Mouse (Mus musculus): ENCODE data around the gene Cd300a.

Cd300a gene

GRCm38 (mm10) chr11:114889991-114890518 is at the start of gene Cd300a:
TSS of gene Cd300a (plus strand) at chr11:114890041.
- no peak for TF ChIP-seq GATA4 (IDR thresholded peaks at IDR 0.05; ENCODE audit: insufficient replicate concordance, low read length)

DNA sequence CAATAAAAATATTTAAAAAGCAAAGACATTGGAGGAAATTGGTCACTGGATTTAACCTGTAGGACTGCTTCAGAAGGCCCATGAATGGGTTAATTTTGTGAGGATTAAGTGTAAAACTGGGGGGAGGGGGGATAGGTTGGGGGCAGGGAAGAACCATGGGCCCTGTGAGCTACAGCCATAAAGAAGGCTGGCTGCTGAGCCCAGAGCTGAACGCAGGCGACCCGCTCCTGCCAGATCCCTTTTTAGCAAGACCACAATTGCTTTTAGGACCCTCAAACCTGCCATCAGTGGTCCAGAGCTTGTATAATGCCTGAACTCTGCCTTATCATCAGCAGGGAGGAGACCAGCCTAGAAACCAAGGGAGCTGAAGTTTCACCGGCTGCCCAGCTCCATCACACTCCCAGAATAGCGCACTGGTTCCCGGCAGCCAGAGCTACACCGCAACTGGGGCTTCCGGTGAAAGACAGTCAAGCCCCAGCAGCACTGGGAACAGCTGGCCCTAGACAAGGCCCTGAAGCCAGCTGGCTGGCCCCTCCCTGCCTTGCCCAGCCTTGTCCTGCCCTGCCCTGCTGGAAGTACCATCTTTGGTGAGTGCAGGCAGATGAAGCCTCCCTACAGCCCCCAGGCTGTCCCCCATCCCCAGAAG is 45.9 kb upstream of the Cd300a start:
- no peak for TF ChIP-seq GATA4 (IDR thresholded peaks at IDR 0.05; ENCODE audit: insufficient replicate concordance, low read length)

DNA sequence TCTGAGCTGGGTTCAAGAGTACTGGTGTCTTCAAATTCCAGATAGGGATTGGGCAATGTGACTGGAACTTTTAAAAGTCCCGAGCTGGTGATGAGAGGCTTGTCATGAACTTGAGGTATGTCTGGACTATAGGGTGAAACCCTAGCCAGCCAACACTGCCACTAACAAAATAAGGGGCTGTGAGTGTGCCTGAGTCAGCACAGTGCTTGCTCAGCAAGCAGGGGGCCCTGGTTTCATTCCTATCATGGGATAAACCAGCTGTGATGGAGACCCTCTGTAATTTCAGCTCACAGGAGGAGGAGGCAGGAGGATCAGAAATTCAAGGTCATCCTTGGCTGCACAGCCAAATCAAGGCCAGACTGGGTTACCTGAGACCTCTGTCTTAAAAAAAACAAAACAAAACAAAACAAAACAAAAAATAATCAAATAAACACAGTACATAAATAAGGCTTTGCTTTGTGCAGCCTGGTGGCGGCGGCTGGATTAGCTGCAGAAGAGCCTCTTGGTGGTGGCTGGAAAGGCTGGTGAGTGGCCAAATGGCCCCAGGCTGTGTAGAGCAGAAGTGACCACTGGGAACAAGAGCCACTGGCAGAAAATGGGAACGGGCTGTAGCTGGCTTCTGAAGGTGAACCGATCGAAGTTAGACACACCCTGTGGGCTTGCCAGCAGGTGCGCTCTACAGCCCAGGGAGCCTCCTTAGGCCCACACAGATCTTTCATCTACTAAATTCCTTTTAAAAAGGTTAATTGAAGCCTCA is 45.2 kb upstream of the Cd300a start:
- TF ChIP-seq GATA4 (IDR thresholded peaks at IDR 0.05; ENCODE audit: insufficient replicate concordance, low read length) = no peak

- no peak for TF ChIP-seq GATA4 (IDR thresholded peaks at IDR 0.05; ENCODE audit: insufficient replicate concordance, low read length)
Observed at GRCm38 (mm10) chr11:114846336-114846735, 43.5 kb upstream of the Cd300a start.

- no peak for TF ChIP-seq GATA4 (IDR thresholded peaks at IDR 0.05; ENCODE audit: insufficient replicate concordance, low read length)
Observed at GRCm38 (mm10) chr11:114847008-114847407, 42.8 kb upstream of the Cd300a start.

GRCm38 (mm10) chr11:114849572-114849971 is 40.3 kb upstream of the Cd300a start:
- no peak for TF ChIP-seq GATA4 (IDR thresholded peaks at IDR 0.05; ENCODE audit: insufficient replicate concordance, low read length)

- TF ChIP-seq GATA4 (IDR thresholded peaks at IDR 0.05; ENCODE audit: insufficient replicate concordance, low read length) = no peak
Observed at GRCm38 (mm10) chr11:114850066-114850451, 39.8 kb upstream of the Cd300a start.

DNA sequence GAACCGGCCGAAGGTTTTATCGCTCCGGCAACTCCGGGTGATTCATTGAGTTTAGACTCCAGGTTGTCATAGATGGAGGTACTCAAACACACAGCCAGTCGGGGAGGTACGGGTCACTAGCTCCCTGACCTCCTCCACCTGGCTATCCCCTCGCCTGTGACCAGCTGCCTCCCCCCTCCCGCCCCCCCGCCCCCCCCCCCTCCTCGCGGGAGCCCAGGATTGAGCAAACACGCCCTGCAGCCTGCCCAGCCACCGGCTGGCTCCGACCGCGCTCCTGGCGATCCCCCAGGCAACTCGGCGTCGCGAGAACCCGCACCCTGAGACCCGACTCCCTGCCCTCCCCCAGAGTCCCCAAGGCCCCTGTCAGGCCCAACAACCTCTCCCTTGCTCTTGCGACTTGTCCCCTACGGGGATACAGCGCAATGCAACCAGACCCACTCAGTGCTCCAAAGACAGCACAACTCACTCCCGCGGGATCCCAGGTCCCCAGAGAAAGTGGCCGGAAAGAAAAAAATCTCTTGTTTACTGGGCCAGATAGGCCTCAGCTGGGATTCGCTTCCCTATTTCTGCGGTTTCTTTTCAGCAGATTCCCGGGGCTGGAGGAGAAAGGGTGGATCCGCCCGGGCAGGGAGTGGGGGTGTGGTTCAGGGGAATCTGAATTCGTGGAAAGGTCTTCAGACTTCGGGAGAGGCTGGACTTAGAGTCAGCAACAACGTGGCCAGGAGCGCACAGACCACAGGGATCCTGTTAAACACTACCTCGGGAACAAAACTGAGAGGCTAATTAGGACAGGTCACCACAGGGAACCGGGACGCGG is 39.2 kb upstream of the Cd300a start, which contains the start of gene Gprc5c:
Gene Gprc5c, plus strand, starts transcription at position 701 of the 817 bp plus-strand sequence.
- no peak for TF ChIP-seq GATA4 (IDR thresholded peaks at IDR 0.05; ENCODE audit: insufficient replicate concordance, low read length)

GRCm38 (mm10) chr11:114851269-114851607 is 38.6 kb upstream of the Cd300a start:
- no peak for TF ChIP-seq GATA4 (IDR thresholded peaks at IDR 0.05; ENCODE audit: insufficient replicate concordance, low read length)

DNA sequence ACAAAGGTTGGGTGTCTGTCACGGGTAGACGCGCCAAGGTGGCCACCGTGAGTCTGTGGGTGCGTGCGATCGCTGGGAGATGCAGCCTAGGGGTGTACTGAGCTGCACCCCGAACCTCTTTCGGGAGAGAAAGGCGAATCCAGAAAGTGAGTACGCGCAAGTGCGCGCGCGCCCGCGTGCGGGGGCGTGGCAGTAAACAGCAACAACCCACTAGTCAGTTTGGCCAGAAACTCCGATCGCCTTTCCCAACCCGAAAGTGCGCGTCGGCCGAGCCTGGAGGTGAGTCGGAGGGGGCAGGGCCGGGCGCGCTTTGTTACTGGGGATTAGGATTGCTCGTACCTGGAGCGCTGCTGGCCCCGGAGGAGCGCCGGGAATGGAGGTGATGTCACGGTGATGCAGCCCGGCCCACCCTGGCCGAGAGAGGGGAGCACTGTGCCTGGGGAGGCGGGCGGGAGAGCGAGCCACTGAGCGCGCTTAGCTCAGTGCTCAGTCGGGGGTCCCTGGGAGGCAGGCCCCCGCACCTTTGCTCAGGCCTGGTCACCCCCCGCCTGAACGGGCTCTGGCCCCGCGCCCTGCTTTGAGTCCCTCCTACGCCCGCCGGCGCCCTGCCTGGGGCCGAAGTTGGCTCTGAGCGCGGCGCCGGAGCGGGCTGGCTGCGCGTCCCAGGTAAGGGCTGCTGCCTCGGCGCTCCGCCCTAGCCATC is 38.1 kb upstream of the Cd300a start:
- no peak for TF ChIP-seq GATA4 (IDR thresholded peaks at IDR 0.05; ENCODE audit: insufficient replicate concordance, low read length)

DNA sequence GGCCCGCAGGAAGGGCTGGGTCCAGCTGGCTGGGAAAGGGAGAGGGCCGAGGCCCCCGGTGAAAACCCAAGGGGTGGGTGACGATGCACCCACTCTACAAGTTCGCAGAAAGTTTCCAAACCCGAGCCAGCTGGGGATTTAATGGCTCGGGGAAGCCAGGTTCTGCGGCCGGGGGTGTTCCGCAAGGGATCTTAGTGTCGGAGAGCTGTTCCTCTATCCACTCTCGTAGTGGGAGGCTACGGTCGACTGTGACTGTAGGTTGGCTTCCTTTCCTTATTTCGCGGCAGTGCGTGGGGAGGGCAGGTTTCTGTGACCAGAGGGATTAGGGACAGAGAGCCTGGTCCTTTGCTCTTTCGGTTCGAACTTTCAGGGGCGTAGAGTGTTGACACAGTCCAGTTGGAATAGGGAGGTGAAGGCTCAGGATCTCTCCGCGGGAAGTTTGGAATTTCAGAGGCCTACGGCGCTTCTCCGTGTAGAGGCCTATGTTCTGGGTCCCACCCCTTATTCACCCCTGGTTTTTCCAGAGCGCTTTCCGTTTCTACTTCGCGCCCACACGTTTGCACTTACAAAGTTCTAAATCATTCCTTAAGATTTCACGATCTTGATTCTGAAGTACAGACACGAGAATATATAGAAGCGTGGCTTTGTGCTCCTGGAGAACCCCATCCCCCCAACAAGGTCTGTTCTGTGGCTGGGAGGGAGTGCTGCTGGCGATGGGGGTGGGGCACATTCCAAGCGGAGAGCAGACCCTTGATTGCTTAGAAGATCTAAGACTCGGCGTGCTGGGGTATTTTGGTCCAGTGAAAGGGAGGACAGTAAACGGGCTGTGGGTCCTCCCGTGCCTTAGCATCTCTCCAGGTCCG is 37.3 kb upstream of the Cd300a start:
- no peak for TF ChIP-seq GATA4 (IDR thresholded peaks at IDR 0.05; ENCODE audit: insufficient replicate concordance, low read length)

GRCm38 (mm10) chr11:114853174-114853838 is 36.5 kb upstream of the Cd300a start:
- TF ChIP-seq GATA4 (IDR thresholded peaks at IDR 0.05; ENCODE audit: insufficient replicate concordance, low read length) = no peak

- TF ChIP-seq GATA4 (IDR thresholded peaks at IDR 0.05; ENCODE audit: insufficient replicate concordance, low read length) = no peak
Observed at GRCm38 (mm10) chr11:114854581-114854980, 35.3 kb upstream of the Cd300a start.

Measured in liver, adult (tissue).